9 mouse cellular contexts compared by ENCODE assay signal in genomic region chr1:132137935-132138575, GRCm38 (mm10). TPM values are rescaled to one million over a fixed set of nuclear protein-coding genes. Genes with fewer than 3 reads are reported as not detected.
DNase-seq lines count a peak whose midpoint lies in the region; ATAC-seq and TF ChIP-seq lines count a peak whose summit lies in the region.
"Had no signal": no experiment of that assay in that cellular context is flagged by ENCODE, and none has a peak within 500 bp of the region (broad histone marks: within the 10 kb centered on the region; RNA-seq: fewer than 3 reads in every experiment).

No protein-coding gene starts in this region.

- intact Hi-C loops in heart, postnatal 10 days (cut with DNase I): no loop called here

- DNase-seq in heart, postnatal 10 days: no peak
- no peak for DNase-seq in yolk sac, embryonic 10.5 days (ENCODE audit: low spot score)
- DNase-seq in testis, postnatal 10 days (ENCODE audit: low spot score): no peak
- DNase-seq in urinary bladder, postnatal 14 days (ENCODE audit: low spot score): no peak

- H3K27ac ChIP-seq in heart, embryonic 13.5 days (replicated peaks): no peak overlapping the region
- no peak overlapping the region for H3K27ac ChIP-seq in ES-Bruce4 (ENCODE audit: insufficient read depth, low read length)
- no peak overlapping the region for H3K27ac ChIP-seq in embryonic facial prominence, embryonic 15.5 days (replicated peaks)
- no peak overlapping the region for H3K27ac ChIP-seq in limb, embryonic 15.5 days

- no peak for ATAC-seq in heart, embryonic 13.5 days (ENCODE audit: extremely low read depth, insufficient number of reproducible peaks, low FRiP score, low TSS enrichment)
- no peak for ATAC-seq in embryonic facial prominence, embryonic 15.5 days (ENCODE audit: insufficient number of reproducible peaks, low FRiP score, low TSS enrichment, low read depth)
- no peak for ATAC-seq in limb, embryonic 15.5 days (ENCODE audit: insufficient number of reproducible peaks, low FRiP score, low TSS enrichment, low read depth)
- ATAC-seq: Patski had no signal

- H3K27me3 ChIP-seq in heart, embryonic 13.5 days (replicated peaks): peaks cover 2% of the 10 kb centered on the region; the same call in 1 of the 2 replicates
- no peaks in the 10 kb centered on the region for H3K27me3 ChIP-seq in ES-Bruce4 (ENCODE audit: control insufficient read depth, insufficient read depth, low read length, poor library complexity, severe bottlenecking)
- peaks cover 19% of the 10 kb centered on the region for H3K27me3 ChIP-seq in embryonic facial prominence, embryonic 15.5 days
- peaks cover 10% of the 10 kb centered on the region; the same call in 1 of the 2 replicates for H3K27me3 ChIP-seq in limb, embryonic 15.5 days
- H3K27me3 ChIP-seq: Patski had no signal

- TF ChIP-seq POLR2A in ES-Bruce4 (IDR thresholded peaks at IDR 0.05; ENCODE audit: insufficient read depth, low read length): no peak

- H3K4me1 ChIP-seq in heart, embryonic 13.5 days: peaks cover 37% of the 10 kb centered on the region
- peaks cover 4% of the 10 kb centered on the region for H3K4me1 ChIP-seq in ES-Bruce4 (ENCODE audit: control insufficient read depth, insufficient read depth, low read length)
- H3K4me1 ChIP-seq in embryonic facial prominence, embryonic 15.5 days: peaks cover 25% of the 10 kb centered on the region; the same call in 1 of the 2 replicates
- H3K4me1 ChIP-seq in limb, embryonic 15.5 days: peaks cover 29% of the 10 kb centered on the region

- TF ChIP-seq CTCF in ES-Bruce4 (IDR thresholded peaks at IDR 0.05; ENCODE audit: low read depth, low read length): no peak

- no peak for TF ChIP-seq EP300 in ES-Bruce4 (IDR thresholded peaks at IDR 0.05; ENCODE audit: insufficient read depth, low read depth, low read length)

- H3K9me3 ChIP-seq in heart, embryonic 13.5 days: no peaks in the 10 kb centered on the region
- no peaks in the 10 kb centered on the region for H3K9me3 ChIP-seq in ES-Bruce4 (replicated peaks; ENCODE audit: control insufficient read depth, insufficient read depth, low read length, poor library complexity, severe bottlenecking)
- H3K9me3 ChIP-seq in embryonic facial prominence, embryonic 15.5 days (replicated peaks): no peaks in the 10 kb centered on the region
- H3K9me3 ChIP-seq in limb, embryonic 15.5 days: no peaks in the 10 kb centered on the region

- H3K4me3 ChIP-seq in heart, embryonic 13.5 days: peak overlapping the region; percentile 60
- H3K4me3 ChIP-seq in ES-Bruce4 (ENCODE audit: low read depth, low read length): peak overlapping the region; percentile 71
- peak overlapping the region; percentile 58; the same call in 1 of the 2 replicates for H3K4me3 ChIP-seq in embryonic facial prominence, embryonic 15.5 days (replicated peaks)
- H3K4me3 ChIP-seq in limb, embryonic 15.5 days: no peak overlapping the region; the same call in 1 of the 2 replicates

- H3K36me3 ChIP-seq in heart, embryonic 13.5 days: no peaks in the 10 kb centered on the region
- H3K36me3 ChIP-seq in ES-Bruce4 (ENCODE audit: control insufficient read depth, insufficient read depth, low read length, poor library complexity, severe bottlenecking): no peaks in the 10 kb centered on the region
- H3K36me3 ChIP-seq in embryonic facial prominence, embryonic 15.5 days: no peaks in the 10 kb centered on the region
- H3K36me3 ChIP-seq in limb, embryonic 15.5 days: no peaks in the 10 kb centered on the region

- WGBS in heart, embryonic 13.5 days: 56% methylated on average over 9 of the region's 9 CpGs
- 56% methylated on average over 9 of the region's 9 CpGs for WGBS in embryonic facial prominence, embryonic 15.5 days
- 55% methylated on average over 9 of the region's 9 CpGs for WGBS in limb, embryonic 15.5 days

- peak overlapping the region; percentile 81; the same call in 1 of the 2 replicates for H3K9ac ChIP-seq in heart, embryonic 13.5 days
- H3K9ac ChIP-seq in ES-Bruce4 (ENCODE audit: low read depth, poor library complexity, severe bottlenecking): peak overlapping the region; percentile 70
- no peak overlapping the region for H3K9ac ChIP-seq in embryonic facial prominence, embryonic 15.5 days
- H3K9ac ChIP-seq in limb, embryonic 15.5 days: no peak overlapping the region

- H3K4me2 ChIP-seq in heart, embryonic 13.5 days: peak overlapping the region; percentile 81
- H3K4me2 ChIP-seq in embryonic facial prominence, embryonic 15.5 days (replicated peaks): peak overlapping the region; percentile 94; the same call in 1 of the 2 replicates
- H3K4me2 ChIP-seq in limb, embryonic 15.5 days: peak overlapping the region; percentile 96; the same call in 1 of the 2 replicates

RNA-seq across cellular contexts. Expression of gene Cdk18, which starts 1.4 kb away (rescaled TPM):
- polyA plus RNA-seq in heart, embryonic 13.5 days (2015; fragmentation: Nextera tagmentation; extraction: Ambion mirVana): 2.4 and 3.4 TPM in 2 replicates
- total RNA-seq in heart, postnatal 10 days (2021): 10 to 100 TPM in 1 of 2 experiments, 1 to 10 TPM in 1; 7.6 to 10.4 TPM
- 24.6 and 32.8 TPM in 2 replicates for polyA plus RNA-seq in ES-Bruce4 (2011; ENCODE audit: insufficient read depth, insufficient read length, low read depth, missing spikeins)
- polyA plus RNA-seq in embryonic facial prominence, embryonic 15.5 days (2015; fragmentation: Nextera tagmentation; extraction: Ambion mirVana): 3.1 and 3.7 TPM in 2 replicates
- 1.4 and 2.7 TPM in 2 replicates for polyA plus RNA-seq in limb, embryonic 15.5 days (2015; fragmentation: Nextera tagmentation; extraction: Ambion mirVana)

RNA-seq across cellular contexts. Expression of gene Lemd1, which starts 53.2 kb away (rescaled TPM):
- polyA plus RNA-seq in heart, embryonic 13.5 days (2015; fragmentation: Nextera tagmentation; extraction: Ambion mirVana): not detected in 2 replicates
- total RNA-seq in heart, postnatal 10 days (2021): not detected
- polyA plus RNA-seq in ES-Bruce4 (2011; ENCODE audit: insufficient read depth, insufficient read length, low read depth, missing spikeins): 16.8 and 20.0 TPM in 2 replicates
- 0.79 and 0.91 TPM in 2 replicates for polyA plus RNA-seq in embryonic facial prominence, embryonic 15.5 days (2015; fragmentation: Nextera tagmentation; extraction: Ambion mirVana)
- polyA plus RNA-seq in limb, embryonic 15.5 days (2015; fragmentation: Nextera tagmentation; extraction: Ambion mirVana): 0.29 and 0.56 TPM in 2 replicates

RNA-seq across cellular contexts. Expression of gene AC124108.1, which starts 53.2 kb away (rescaled TPM):
- polyA plus RNA-seq in heart, embryonic 13.5 days (2015; fragmentation: Nextera tagmentation; extraction: Ambion mirVana): 0.05 TPM in 1 of 2 replicates, not detected in the other
- total RNA-seq in heart, postnatal 10 days (2021): not detected
- 7.6 and 7.7 TPM in 2 replicates for polyA plus RNA-seq in ES-Bruce4 (2011; ENCODE audit: insufficient read depth, insufficient read length, low read depth, missing spikeins)
- 0.37 and 0.43 TPM in 2 replicates for polyA plus RNA-seq in embryonic facial prominence, embryonic 15.5 days (2015; fragmentation: Nextera tagmentation; extraction: Ambion mirVana)
- polyA plus RNA-seq in limb, embryonic 15.5 days (2015; fragmentation: Nextera tagmentation; extraction: Ambion mirVana): 0.12 and 0.25 TPM in 2 replicates

Comparison
In these comparisons a context has a peak if more than half of its experiments do, and no peak if none do; other contexts are left out.
1. H3K9ac ChIP-seq: peak in heart, embryonic 13.5 days (single experiment) and ES-Bruce4 (single experiment); none in embryonic facial prominence, embryonic 15.5 days (single experiment) and limb, embryonic 15.5 days (single experiment).
2. Peak in every context shown above with its lines, with median percentiles within 50 percentile points of each other: H3K4me2 ChIP-seq.